Mouse (Mus musculus) limb, embryonic 14.5 days (tissue): ENCODE measurements at regions not wholly inside any gene's neighbourhood (a gene's known extent, or its start where the extent isn't known, plus 50 kb on each side); places are given as distances from the start of the nearest gene placed in this dataset.

ENCODE experiments used
- ATAC-seq: fragments of 200-750 bp; cut with Nextera tagmentation; 2 replicates; pipeline ENCODE4 v1.8.0; 2017; ENCODE audit warnings: low read depth, moderate number of reproducible peaks, moderate TSS enrichment; ENCODE audit not compliant: low FRiP score
- DNase-seq: peaks from one replicate; pipeline ENCODE4 v3.0.0-alpha.2; 2015; ENCODE audit warnings: low spot score
- H3K27ac ChIP-seq: fragments of 300-500 bp; sonication (generic); replicated peaks from 2 replicates; pipeline ENCODE4 v1.5.1; 2014; ENCODE audit warnings: low read depth, mild to moderate bottlenecking, low read length, moderate library complexity, mixed read lengths
- H3K27me3 ChIP-seq: fragments of 300-500 bp; sonication (generic); 2 replicates; pipeline ENCODE4 v1.6.1; 2014; ENCODE audit warnings: low read length, mixed read lengths; ENCODE audit not compliant: control insufficient read depth, insufficient read depth
- H3K36me3 ChIP-seq: fragments of 300-500 bp; sonication (generic); 2 replicates; pipeline ENCODE4 v1.6.1; 2014; ENCODE audit warnings: mild to moderate bottlenecking, low read length, moderate library complexity, mixed read lengths; ENCODE audit not compliant: control insufficient read depth, insufficient read depth
- H3K4me1 ChIP-seq: fragments of 300-500 bp; sonication (generic); 2 replicates; pipeline ENCODE4 v1.6.1; 2014; ENCODE audit warnings: antibody characterized with exemption, low read length, mixed read lengths; ENCODE audit not compliant: control insufficient read depth, insufficient read depth
- H3K4me2 ChIP-seq: fragments of 300-500 bp; sonication (generic); replicated peaks from 2 replicates; pipeline ENCODE4 v1.6.1; 2014; ENCODE audit warnings: low read depth, mild to moderate bottlenecking, low read length, moderate library complexity; ENCODE audit not compliant: severe bottlenecking
- H3K4me3 ChIP-seq: fragments of 300-500 bp; sonication (generic); replicated peaks from 2 replicates; pipeline ENCODE4 v1.5.1; 2014; ENCODE audit warnings: low read length
- H3K9ac ChIP-seq: fragments of 300-500 bp; sonication (generic); 2 replicates; pipeline ENCODE4 v1.6.1; 2014; ENCODE audit warnings: mild to moderate bottlenecking, low read depth, low read length, moderate library complexity; ENCODE audit not compliant: severe bottlenecking
- H3K9me3 ChIP-seq: fragments of 300-500 bp; sonication (generic); 2 replicates; pipeline ENCODE4 v1.6.1; 2016; ENCODE audit warnings: low read length; ENCODE audit not compliant: control insufficient read depth
- POLR2A ChIP-seq: fragments of 200-500 bp; IDR thresholded peaks from 2 replicates; pipeline ENCODE4 v1.8.0; 2012; ENCODE audit warnings: inconsistent platforms, mild to moderate bottlenecking, moderate library complexity, borderline replicate concordance; ENCODE audit not compliant: insufficient read depth, insufficient read length; ENCODE audit errors: extremely low read depth
- WGBS: fragments of 180-500 bp; shearing (Covaris S2); extraction: QIAGEN DNeasy Blood & Tissue Kit; methylation state at CpG from one replicate; pipeline ENCODE4 v1.1.7; 2014; 5-methylcytosine and 5-hydroxymethylcytosine counted together

DNA sequence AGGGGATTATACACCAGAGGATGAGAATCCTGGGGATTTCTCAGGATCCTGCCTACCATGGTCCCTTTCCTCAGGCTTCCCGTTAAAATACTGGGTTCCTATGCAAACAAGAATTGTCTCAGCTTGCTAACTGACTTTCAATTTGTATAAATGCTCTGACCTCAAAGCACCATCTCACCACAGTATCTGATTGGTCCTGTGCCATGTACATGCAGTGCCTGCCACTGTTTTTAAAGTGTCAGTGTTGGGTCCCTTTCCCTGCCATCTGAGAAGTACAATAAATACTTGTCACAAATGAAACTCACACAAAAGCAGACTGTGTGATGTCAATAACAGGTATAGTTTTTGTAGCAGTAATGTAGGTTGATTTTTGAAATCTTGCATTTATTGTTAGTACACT, 109.1 kb upstream of the Mef2c start:
- Histone ChIP-seq H3K4me2 (no peak overlapping the region), H3K27me3 (no peaks in the 10 kb centered on the region), H3K4me3 (no peak overlapping the region), H3K9me3 (no peaks in the 10 kb centered on the region), H3K9ac (no peak overlapping the region), H3K27ac (no peak overlapping the region), H3K36me3 (no peaks in the 10 kb centered on the region), H3K4me1 (no peaks in the 10 kb centered on the region)
- TF ChIP-seq POLR2A: no peak
- ATAC-seq (no peak), DNase-seq (no peak)
- 73% methylated on average over 1 of the region's 1 CpGs for WGBS

DNA sequence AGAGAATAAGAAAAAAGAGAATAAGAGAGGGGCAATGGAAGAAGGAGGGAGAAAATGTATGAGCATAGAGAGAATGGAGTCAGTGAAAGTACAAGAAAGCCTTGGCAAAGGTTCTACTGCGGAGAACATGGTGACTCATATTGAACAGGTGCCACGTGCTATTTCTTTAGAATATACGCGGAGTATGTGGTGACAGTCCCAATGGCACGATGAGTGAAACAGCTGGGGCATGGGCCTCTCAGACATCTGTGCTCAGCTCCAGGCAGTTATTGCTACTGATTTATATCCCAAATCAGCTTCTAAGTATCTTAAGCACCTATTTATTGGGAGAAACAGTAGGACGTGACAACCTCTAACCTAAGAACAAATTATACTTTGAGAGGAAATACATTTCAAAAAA, 104.5 kb upstream of the Mef2c start:
- Histone ChIP-seq H3K9me3 (no peaks in the 10 kb centered on the region), H3K4me3 (no peak overlapping the region), H3K27ac (no peak overlapping the region), H3K4me2 (no peak overlapping the region), H3K27me3 (no peaks in the 10 kb centered on the region), H3K36me3 (no peaks in the 10 kb centered on the region), H3K9ac (no peak overlapping the region), H3K4me1 (no peaks in the 10 kb centered on the region)
- no peak for TF ChIP-seq POLR2A
- ATAC-seq: no peak
- WGBS: 90% methylated on average over 6 of the region's 6 CpGs
- no peak for DNase-seq

DNA sequence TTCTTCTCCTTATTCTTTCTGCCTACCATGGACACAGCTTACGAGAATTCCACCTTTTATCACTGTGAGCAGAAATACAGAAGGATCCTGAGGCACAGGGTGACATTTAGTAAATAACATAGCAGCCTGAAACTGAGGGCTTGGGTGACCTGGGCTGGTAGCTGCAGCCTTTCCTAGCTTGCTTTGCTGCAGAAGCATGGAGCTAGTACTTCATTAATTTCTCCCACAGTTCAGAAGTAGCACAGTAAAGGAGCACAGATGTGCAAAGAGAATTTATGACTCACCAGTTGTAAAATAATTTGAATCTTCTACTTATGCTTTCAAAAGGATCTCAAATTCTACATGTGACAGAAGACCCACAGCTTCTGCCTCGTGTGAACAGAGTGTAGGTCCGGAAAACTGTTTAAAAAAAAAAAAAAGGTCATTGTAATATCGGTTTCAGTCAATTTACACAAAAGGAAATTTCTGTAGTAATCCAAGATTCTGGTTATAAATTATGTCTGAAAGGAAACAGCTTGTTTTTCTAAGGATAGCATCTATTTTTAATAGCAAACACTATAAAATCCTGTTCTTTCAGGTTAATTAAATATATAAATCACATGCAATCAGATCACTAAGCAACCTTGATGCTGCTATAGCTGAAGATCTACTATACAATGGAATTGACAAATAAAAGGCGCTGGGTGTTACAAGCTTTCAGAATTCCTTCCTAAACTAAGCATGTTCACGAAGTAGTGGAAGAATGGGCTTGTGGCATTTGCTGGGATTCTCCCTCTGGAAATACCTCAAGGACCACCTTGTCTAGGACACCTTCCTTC, 64.0 kb upstream of the Mef2c start:
- Histone ChIP-seq H3K9ac (no peak overlapping the region), H3K36me3 (no peaks in the 10 kb centered on the region), H3K4me2 (no peak overlapping the region), H3K9me3 (no peaks in the 10 kb centered on the region), H3K4me3 (no peak overlapping the region), H3K27ac (no peak overlapping the region), H3K4me1 (no peaks in the 10 kb centered on the region), H3K27me3 (no peaks in the 10 kb centered on the region)
- ATAC-seq: no peak
- 69% methylated on average over 6 of the region's 6 CpGs for WGBS
- TF ChIP-seq POLR2A: no peak
- no peak for DNase-seq

DNA sequence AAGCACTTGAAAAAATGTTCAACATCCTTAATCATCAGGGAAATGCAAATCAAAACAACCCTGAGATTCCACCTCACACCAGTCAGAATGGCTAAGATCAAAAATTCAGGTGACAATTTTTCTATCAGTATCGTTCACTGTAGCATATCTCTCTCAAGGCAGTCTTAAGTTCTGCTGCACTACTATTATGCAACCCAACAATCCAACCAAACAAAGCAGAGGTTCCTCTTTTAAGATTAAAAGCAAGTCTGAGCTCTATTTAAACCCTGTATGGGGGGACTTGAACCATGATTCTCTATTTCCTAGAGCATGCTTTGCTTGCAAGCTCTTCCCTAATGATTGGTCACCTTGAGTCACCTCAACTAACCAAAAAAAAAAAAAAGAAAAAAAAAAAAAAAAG, 59.6 kb upstream of the Mef2c start:
- no peaks in the 10 kb centered on the region for H3K4me1 ChIP-seq
- H3K27ac ChIP-seq: no peak overlapping the region
- WGBS: 90% methylated on average over 1 of the region's 1 CpGs
- no peaks in the 10 kb centered on the region for H3K36me3 ChIP-seq
- H3K27me3 ChIP-seq: no peaks in the 10 kb centered on the region
- DNase-seq: no peak
- no peak for TF ChIP-seq POLR2A
- no peaks in the 10 kb centered on the region for H3K9me3 ChIP-seq
- no peak overlapping the region for H3K4me2 ChIP-seq
- ATAC-seq: no peak
- no peak overlapping the region for H3K4me3 ChIP-seq
- H3K9ac ChIP-seq: no peak overlapping the region

DNA sequence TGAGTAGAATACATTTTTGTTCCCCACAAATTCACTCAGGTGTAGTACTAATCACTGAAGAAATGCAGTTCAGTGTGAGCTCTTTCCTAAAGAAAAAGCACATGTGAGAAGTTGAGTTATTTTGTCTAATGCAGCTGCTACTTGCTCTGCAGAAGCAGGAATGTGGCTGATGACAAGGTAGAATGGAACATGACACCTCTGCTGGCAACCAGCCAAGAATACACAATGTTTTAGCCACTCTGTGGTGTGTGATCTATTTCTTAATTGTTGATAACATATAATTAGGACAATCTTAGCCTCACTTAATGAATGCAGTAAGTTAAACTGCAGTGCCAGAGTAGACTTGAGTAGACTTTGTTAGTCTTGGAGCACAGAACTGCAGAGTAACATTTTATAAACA, 53.0 kb upstream of the Mef2c start:
- no peaks in the 10 kb centered on the region for H3K4me1 ChIP-seq
- 0 out of 2 replicates have a peak, but pooled peaks have one; percentile 55 for ATAC-seq
- TF ChIP-seq POLR2A: no peak

DNA sequence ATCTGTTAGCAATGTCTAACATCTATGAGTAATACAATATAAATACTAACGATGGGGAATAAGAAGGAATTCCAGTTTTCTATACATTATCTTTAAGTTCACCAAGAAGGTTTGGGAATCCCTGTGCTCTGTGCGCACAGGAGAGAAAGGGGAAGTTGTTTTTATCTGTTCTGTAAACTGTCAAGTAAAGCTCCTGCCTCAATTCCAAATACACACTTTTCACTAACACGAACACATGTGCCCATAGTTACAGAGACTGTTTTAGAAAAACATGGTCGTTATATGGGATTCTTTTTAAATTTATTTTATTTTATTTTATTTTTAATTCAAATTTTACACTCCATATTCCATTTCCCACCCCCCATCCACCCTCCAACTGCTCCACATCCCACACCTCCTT, 50.8 kb upstream of the Mef2c start:
- DNase-seq (no peak), ATAC-seq (no peak)
- Histone ChIP-seq H3K4me2 (no peak overlapping the region), H3K27me3 (no peaks in the 10 kb centered on the region), H3K9ac (no peak overlapping the region), H3K4me1 (no peaks in the 10 kb centered on the region), H3K4me3 (no peak overlapping the region), H3K36me3 (no peaks in the 10 kb centered on the region), H3K9me3 (no peaks in the 10 kb centered on the region), H3K27ac (no peak overlapping the region)
- 85% methylated on average over 4 of the region's 4 CpGs for WGBS
- no peak for TF ChIP-seq POLR2A

More for the DNA sequence above, 53.0 kb upstream of the Mef2c start:
- H3K9me3 ChIP-seq: no peaks in the 10 kb centered on the region
- H3K9ac ChIP-seq: no peak overlapping the region
- peak; percentile 58 for DNase-seq
- H3K4me2 ChIP-seq: no peak overlapping the region
- H3K4me3 ChIP-seq: no peak overlapping the region
- no peaks in the 10 kb centered on the region for H3K27me3 ChIP-seq
- no peaks in the 10 kb centered on the region for H3K36me3 ChIP-seq
- H3K27ac ChIP-seq: no peak overlapping the region
